Mouse (Mus musculus) neural tube, embryonic 12.5 days (tissue): Measurements from ENCODE around the gene Pik3ip1. TPM values are rescaled to one million over a fixed set of nuclear protein-coding genes. Genes with fewer than 3 reads are reported as not detected.

Experiments used
- ATAC-seq: fragments of 200-750 bp; cut with Nextera tagmentation; 2 replicates; pipeline ENCODE4 v1.8.0; 2017; ENCODE audit warnings: low read depth, mild to moderate bottlenecking, moderate TSS enrichment, moderate library complexity; ENCODE audit not compliant: low FRiP score
- H3K27ac ChIP-seq: fragments of 300-500 bp; sonication (generic); 2 replicates; pipeline ENCODE4 v1.5.1; 2016
- H3K27me3 ChIP-seq: fragments of 300-500 bp; sonication (generic); replicated peaks from 2 replicates; pipeline ENCODE4 v1.6.1; 2016; ENCODE audit warnings: mild to moderate bottlenecking
- H3K36me3 ChIP-seq: fragments of 300-500 bp; sonication (generic); 2 replicates; pipeline ENCODE4 v1.6.1; 2016; ENCODE audit warnings: mild to moderate bottlenecking
- H3K4me1 ChIP-seq: fragments of 300-500 bp; sonication (generic); 2 replicates; pipeline ENCODE4 v1.6.1; 2016
- H3K4me2 ChIP-seq: fragments of 300-500 bp; sonication (generic); replicated peaks from 2 replicates; pipeline ENCODE4 v1.6.1; 2016; ENCODE audit warnings: mild to moderate bottlenecking
- H3K4me3 ChIP-seq: fragments of 300-500 bp; sonication (generic); 2 replicates; pipeline ENCODE4 v1.5.1; 2016
- H3K9ac ChIP-seq: fragments of 300-500 bp; sonication (generic); 2 replicates; pipeline ENCODE4 v1.6.1; 2016; ENCODE audit warnings: mild to moderate bottlenecking
- H3K9me3 ChIP-seq: fragments of 300-500 bp; sonication (generic); 2 replicates; pipeline ENCODE4 v1.6.1; 2016; ENCODE audit warnings: mild to moderate bottlenecking
- WGBS: fragments of 180-500 bp; shearing (Covaris S2); methylation state at CpG from one replicate; pipeline ENCODE4 v1.1.7; 2016; 5-methylcytosine and 5-hydroxymethylcytosine counted together
- polyA plus RNA-seq: library from polyadenylated mRNA; unstranded; fragments of >200 nt; fragmentation: Nextera tagmentation; extraction: Ambion mirVana; gene quantifications from 2 replicates; pipeline ENCODE4 v1.2.1, GENCODE M21; 2016

Pik3ip1 gene
- polyA plus RNA-seq, 1 experiment from 2014 or later = 21.2 TPM

GRCm38 (mm10) chr11:3392526-3392925, 62.3 kb downstream of the Pik3ip1 start:
- WGBS = 86% methylated on average over 8 of the region's 8 CpGs

More at GRCm38 (mm10) chr11:3392526-3392925, 62.3 kb downstream of the Pik3ip1 start:
- ATAC-seq = no peak
- Histone ChIP-seq H3K27me3 (no peaks in the 10 kb centered on the region), H3K4me1 (peaks cover 17% of the 10 kb centered on the region), H3K36me3 (no peaks in the 10 kb centered on the region; the same call in 1 of the 2 replicates), H3K4me3 (no peak overlapping the region), H3K9me3 (no peaks in the 10 kb centered on the region), H3K4me2 (no peak overlapping the region), H3K9ac (no peak overlapping the region), H3K27ac (no peak overlapping the region)

Other genes with a start within 250 kb of the Pik3ip1 start
- 14.3 and 15.6 TPM in 2 replicates for gene Sfi1, start 136.9 kb upstream of the Pik3ip1 start, polyA plus RNA-seq
- 62.0 and 62.5 TPM in 2 replicates for gene Eif4enif1, start 128.0 kb upstream of the Pik3ip1 start, polyA plus RNA-seq
- 261 and 274 TPM in 2 replicates for gene Drg1, start 64.0 kb upstream of the Pik3ip1 start, polyA plus RNA-seq
- gene Patz1, start 41.5 kb upstream of the Pik3ip1 start, polyA plus RNA-seq = 115 and 117 TPM in 2 replicates
- 117 and 121 TPM in 2 replicates for gene Limk2, start 78.8 kb downstream of the Pik3ip1 start, polyA plus RNA-seq
- 40.7 and 43.9 TPM in 2 replicates for gene Rnf185, start 122.0 kb downstream of the Pik3ip1 start, polyA plus RNA-seq
- 1.0 and 1.3 TPM in 2 replicates for gene Pla2g3, start 157.9 kb downstream of the Pik3ip1 start, polyA plus RNA-seq
- 1.2 and 1.3 TPM in 2 replicates for gene Inpp5j, start 174.4 kb downstream of the Pik3ip1 start, polyA plus RNA-seq
- 61.8 and 69.1 TPM in 2 replicates for gene Selenom, start 184.3 kb downstream of the Pik3ip1 start, polyA plus RNA-seq
- gene Smtn, start 210.2 kb downstream of the Pik3ip1 start, polyA plus RNA-seq = 34.3 and 37.9 TPM in 2 replicates